Mouse (Mus musculus) lung, adult 2 months (tissue): ENCODE results near the gene Tmem251. TPM values are rescaled to one million over a fixed set of nuclear protein-coding genes. Genes with fewer than 3 reads are reported as not detected.
A peak's percentile ranks its signal among the peaks of the same experiment; 100 is the strongest.

Source experiments
- DNase-seq: peaks from one replicate; pipeline ENCODE4 v3.0.0; 2022
- H3K4me1 ChIP-seq: fragments of 200-500 bp; 2 replicates; pipeline ENCODE4 v1.6.1; 2011; ENCODE audit warnings: low read length; ENCODE audit not compliant: control insufficient read depth, insufficient read depth
- H3K4me3 ChIP-seq: fragments of 200-500 bp; replicated peaks from 2 replicates; pipeline ENCODE3; 2011; ENCODE audit warnings: low read depth, mild to moderate bottlenecking, control low read depth, low read length; ENCODE audit errors: extremely low read depth
- CTCF ChIP-seq: fragments of 200-500 bp; IDR thresholded peaks from 2 replicates; pipeline ENCODE4 v1.5.1; 2011; ENCODE audit warnings: mild to moderate bottlenecking, low read length, control low read depth; ENCODE audit not compliant: insufficient read depth
- POLR2A ChIP-seq: fragments of 200-500 bp; IDR thresholded peaks from 2 replicates; pipeline ENCODE4 v1.6.1; 2011; ENCODE audit warnings: low read depth, mild to moderate bottlenecking, control low read depth, low read length, borderline replicate concordance; ENCODE audit errors: extremely low read depth
- WGBS: fragments of 180-500 bp; shearing (Covaris S2); methylation state at CpG from one replicate; pipeline ENCODE4 v1.1.7; 2018; 5-methylcytosine and 5-hydroxymethylcytosine counted together
- polyA plus RNA-seq: library from polyadenylated mRNA; depleted of rRNA; stranded (reverse); fragments of >200 nt; gene quantifications from 2 replicates; pipeline ENCODE4 v1.2.3, GENCODE M21; 2012; rRNA removed

The Tmem251 gene
- polyA plus RNA-seq, 1 experiment, result 2.1 TPM

- H3K4me1 ChIP-seq, result no peaks in the 10 kb centered on the region
- DNase-seq, result no peak
- WGBS, result 86% methylated on average over 4 of the region's 4 CpGs
- no peak overlapping the region for H3K4me3 ChIP-seq
- TF ChIP-seq POLR2A, result no peak
- 0 out of 2 replicates have a peak, but pooled peaks have one; percentile 10 for TF ChIP-seq CTCF
Observed at GRCm38 (mm10) chr12:102769000-102769399, 25.4 kb downstream of the Tmem251 start.

- WGBS, result 97% methylated on average over 8 of the region's 8 CpGs
- TF ChIP-seq CTCF, result no peak
- no peak for TF ChIP-seq POLR2A
- no peak for DNase-seq
- Histone ChIP-seq H3K4me1 (no peaks in the 10 kb centered on the region), H3K4me3 (no peak overlapping the region)
Observed at GRCm38 (mm10) chr12:102771601-102772000, 28.0 kb downstream of the Tmem251 start.

GRCm38 (mm10) chr12:102772676-102773075, 29.1 kb downstream of the Tmem251 start:
- TF ChIP-seq POLR2A, result no peak
- TF ChIP-seq CTCF, result no peak
- 96% methylated on average over 5 of the region's 5 CpGs for WGBS
- H3K4me1 ChIP-seq, result no peaks in the 10 kb centered on the region
- no peak overlapping the region for H3K4me3 ChIP-seq
- DNase-seq, result no peak

- TF ChIP-seq POLR2A (no peak), CTCF (no peak)
- 92% methylated on average over 14 of the region's 14 CpGs for whole genome bisulfite sequencing
- DNase-seq, result no peak
- Histone ChIP-seq H3K4me1 (no peaks in the 10 kb centered on the region), H3K4me3 (no peak overlapping the region)
Observed at GRCm38 (mm10) chr12:102776035-102776434, 32.5 kb downstream of the Tmem251 start.

- DNase-seq, result no peak
- H3K4me3 ChIP-seq, result no peak overlapping the region
- TF ChIP-seq POLR2A, result no peak
- TF ChIP-seq CTCF, result no peak
- H3K4me1 ChIP-seq, result no peaks in the 10 kb centered on the region
- WGBS, result 81% methylated on average over 5 of the region's 5 CpGs
Observed at GRCm38 (mm10) chr12:102778151-102778550, 34.6 kb downstream of the Tmem251 start.

GRCm38 (mm10) chr12:102779452-102779851, 35.9 kb downstream of the Tmem251 start:
- 47% methylated on average over 3 of the region's 3 CpGs for WGBS
- TF ChIP-seq POLR2A, result no peak
- no peak for TF ChIP-seq CTCF
- no peak for DNase-seq
- Histone ChIP-seq H3K4me1 (no peaks in the 10 kb centered on the region), H3K4me3 (no peak overlapping the region)

GRCm38 (mm10) chr12:102782841-102783240, 39.3 kb downstream of the Tmem251 start:
- WGBS, result 89% methylated on average over 5 of the region's 5 CpGs
- TF ChIP-seq CTCF, result no peak
- TF ChIP-seq POLR2A, result no peak
- Histone ChIP-seq H3K4me3 (no peak overlapping the region), H3K4me1 (no peaks in the 10 kb centered on the region)
- DNase-seq, result no peak

- Histone ChIP-seq H3K4me3 (no peak overlapping the region), H3K4me1 (no peaks in the 10 kb centered on the region)
- TF ChIP-seq CTCF (no peak), POLR2A (no peak)
- DNase-seq, result no peak
- 82% methylated on average over 19 of the region's 19 CpGs for WGBS
Observed at GRCm38 (mm10) chr12:102784899-102785592, 41.5 kb downstream of the Tmem251 start.

GRCm38 (mm10) chr12:102785593-102785985, 42.0 kb downstream of the Tmem251 start:
- H3K4me1 ChIP-seq, result no peaks in the 10 kb centered on the region
- 87% methylated on average over 5 of the region's 5 CpGs for WGBS
- H3K4me3 ChIP-seq, result no peak overlapping the region
- TF ChIP-seq CTCF (no peak), POLR2A (no peak)
- DNase-seq, result no peak

- Histone ChIP-seq H3K4me3 (no peak overlapping the region), H3K4me1 (no peaks in the 10 kb centered on the region)
- DNase-seq, result no peak
- TF ChIP-seq CTCF (no peak), POLR2A (no peak)
- 89% methylated on average over 7 of the region's 7 CpGs for WGBS
Observed at GRCm38 (mm10) chr12:102787927-102788326, 44.4 kb downstream of the Tmem251 start.

Other genes with a start within 250 kb of the Tmem251 start
- gene Chga, start 188.8 kb upstream of the Tmem251 start, polyA plus RNA-seq, result 0.25 and 1.0 TPM in 2 replicates
- 23.0 and 26.3 TPM in 2 replicates for gene Itpk1, start 38.8 kb upstream of the Tmem251 start, polyA plus RNA-seq
- gene Moap1, start 101 bp upstream of the Tmem251 start, polyA plus RNA-seq, result 0.45 and 0.63 TPM in 2 replicates
- gene Gm28051, start 14.0 kb downstream of the Tmem251 start, polyA plus RNA-seq, result not detected in 2 replicates
- gene Gon7, start 14.0 kb downstream of the Tmem251 start, polyA plus RNA-seq, result 13.3 and 16.8 TPM in 2 replicates
- 11.4 and 14.6 TPM in 2 replicates for gene Ubr7, start 14.2 kb downstream of the Tmem251 start, polyA plus RNA-seq
- 1.5 and 2.8 TPM in 2 replicates for gene Gm20604, start 14.9 kb downstream of the Tmem251 start, polyA plus RNA-seq
- gene Btbd7, start 134.7 kb downstream of the Tmem251 start, polyA plus RNA-seq, result 18.2 and 22.5 TPM in 2 replicates
- gene Cox8c, start 155.6 kb downstream of the Tmem251 start, polyA plus RNA-seq, result not detected in 2 replicates
- gene Unc79, start 205.1 kb downstream of the Tmem251 start, polyA plus RNA-seq, result 1.8 and 2.2 TPM in 2 replicates